Mouse (Mus musculus): Measurements from ENCODE around the gene Rapgef3. TPM values are rescaled to one million over a fixed set of nuclear protein-coding genes. Genes with fewer than 3 reads are reported as not detected.

Gene Rapgef3
- polyA plus RNA-seq, 1 experiment, result 40.2 TPM

- no peak overlapping the region for H3K4me3 ChIP-seq (ENCODE audit: insufficient read depth, low read length)
- H3K4me1 ChIP-seq (ENCODE audit: control insufficient read depth, insufficient read depth, low read length), result peaks cover 3% of the 10 kb centered on the region; the same call in 1 of the 2 replicates
- TF ChIP-seq POLR2A (IDR thresholded peaks at IDR 0.05; ENCODE audit: extremely low read depth, insufficient read depth, low read length), result no peak
- TF ChIP-seq CTCF (IDR thresholded peaks at IDR 0.05; ENCODE audit: extremely low read depth, insufficient read depth, low read length), result no peak
- H3K27ac ChIP-seq (ENCODE audit: insufficient read depth, low read length), result no peak overlapping the region
These were observed 27.9 kb upstream of the Rapgef3 start for GRCm38 (mm10) chr15:97795559-97796235.

GRCm38 (mm10) chr15:97794268-97794667 is 26.5 kb upstream of the Rapgef3 start:
- Histone ChIP-seq H3K4me3 (ENCODE audit: insufficient read depth, low read length) (no peak overlapping the region), H3K4me1 (ENCODE audit: control insufficient read depth, insufficient read depth, low read length) (peaks cover 3% of the 10 kb centered on the region; the same call in 1 of the 2 replicates)
- TF ChIP-seq POLR2A (IDR thresholded peaks at IDR 0.05; ENCODE audit: extremely low read depth, insufficient read depth, low read length) (no peak), CTCF (IDR thresholded peaks at IDR 0.05; ENCODE audit: extremely low read depth, insufficient read depth, low read length) (0 out of 2 replicates have a peak, but pooled peaks have one; percentile 26)

GRCm38 (mm10) chr15:97793386-97794153 is 25.8 kb upstream of the Rapgef3 start:
- TF ChIP-seq POLR2A (IDR thresholded peaks at IDR 0.05; ENCODE audit: extremely low read depth, insufficient read depth, low read length) (no peak), CTCF (IDR thresholded peaks at IDR 0.05; ENCODE audit: extremely low read depth, insufficient read depth, low read length) (no peak)
- Histone ChIP-seq H3K27ac (ENCODE audit: insufficient read depth, low read length) (no peak overlapping the region), H3K4me1 (ENCODE audit: control insufficient read depth, insufficient read depth, low read length) (peaks cover 6% of the 10 kb centered on the region; the same call in 1 of the 2 replicates), H3K4me3 (ENCODE audit: insufficient read depth, low read length) (no peak overlapping the region)

More at GRCm38 (mm10) chr15:97794268-97794667, 26.5 kb upstream of the Rapgef3 start:
- H3K27ac ChIP-seq (ENCODE audit: insufficient read depth, low read length), result no peak overlapping the region

- TF ChIP-seq CTCF (IDR thresholded peaks at IDR 0.05; ENCODE audit: extremely low read depth, insufficient read depth, low read length) (no peak), POLR2A (IDR thresholded peaks at IDR 0.05; ENCODE audit: extremely low read depth, insufficient read depth, low read length) (peak; percentile 41; the same call in 1 of the 2 replicates)
- Histone ChIP-seq H3K4me3 (ENCODE audit: insufficient read depth, low read length) (no peak overlapping the region), H3K4me1 (ENCODE audit: control insufficient read depth, insufficient read depth, low read length) (peaks cover 11% of the 10 kb centered on the region), H3K27ac (ENCODE audit: insufficient read depth, low read length) (no peak overlapping the region)
These were observed 23.4 kb upstream of the Rapgef3 start for GRCm38 (mm10) chr15:97791126-97791700.

GRCm38 (mm10) chr15:97789761-97790505 is 22.2 kb upstream of the Rapgef3 start:
- TF ChIP-seq CTCF (IDR thresholded peaks at IDR 0.05; ENCODE audit: extremely low read depth, insufficient read depth, low read length) (peak; percentile 78), POLR2A (IDR thresholded peaks at IDR 0.05; ENCODE audit: extremely low read depth, insufficient read depth, low read length) (peak; percentile 20; the same call in 1 of the 2 replicates)
- Histone ChIP-seq H3K27ac (ENCODE audit: insufficient read depth, low read length) (peak overlapping the region; percentile 9), H3K4me1 (ENCODE audit: control insufficient read depth, insufficient read depth, low read length) (peaks cover 11% of the 10 kb centered on the region), H3K4me3 (ENCODE audit: insufficient read depth, low read length) (no peak overlapping the region)

- TF ChIP-seq POLR2A (IDR thresholded peaks at IDR 0.05; ENCODE audit: extremely low read depth, insufficient read depth, low read length) (no peak), CTCF (IDR thresholded peaks at IDR 0.05; ENCODE audit: extremely low read depth, insufficient read depth, low read length) (no peak)
- peak overlapping the region; percentile 95 for H3K27ac ChIP-seq (ENCODE audit: insufficient read depth, low read length)
- H3K4me1 ChIP-seq (ENCODE audit: control insufficient read depth, insufficient read depth, low read length), result peaks cover 11% of the 10 kb centered on the region
- H3K4me3 ChIP-seq (ENCODE audit: insufficient read depth, low read length), result no peak overlapping the region
These were observed 21.0 kb upstream of the Rapgef3 start for GRCm38 (mm10) chr15:97788821-97789220.

- H3K4me1 ChIP-seq (ENCODE audit: control insufficient read depth, insufficient read depth, low read length), result peaks cover 11% of the 10 kb centered on the region
- peak; percentile 36; the same call in 1 of the 2 replicates for TF ChIP-seq POLR2A (IDR thresholded peaks at IDR 0.05; ENCODE audit: extremely low read depth, insufficient read depth, low read length)
- no peak for TF ChIP-seq CTCF (IDR thresholded peaks at IDR 0.05; ENCODE audit: extremely low read depth, insufficient read depth, low read length)
- no peak overlapping the region for H3K4me3 ChIP-seq (ENCODE audit: insufficient read depth, low read length)
- peak overlapping the region; percentile 95 for H3K27ac ChIP-seq (ENCODE audit: insufficient read depth, low read length)
These were observed 20.3 kb upstream of the Rapgef3 start for GRCm38 (mm10) chr15:97787799-97788667.

GRCm38 (mm10) chr15:97787148-97787798 is 19.5 kb upstream of the Rapgef3 start:
- Histone ChIP-seq H3K4me3 (ENCODE audit: insufficient read depth, low read length) (no peak overlapping the region), H3K27ac (ENCODE audit: insufficient read depth, low read length) (peak overlapping the region; percentile 95), H3K4me1 (ENCODE audit: control insufficient read depth, insufficient read depth, low read length) (peaks cover 11% of the 10 kb centered on the region)
- TF ChIP-seq POLR2A (IDR thresholded peaks at IDR 0.05; ENCODE audit: extremely low read depth, insufficient read depth, low read length) (no peak), CTCF (IDR thresholded peaks at IDR 0.05; ENCODE audit: extremely low read depth, insufficient read depth, low read length) (no peak)
